Mouse (Mus musculus): ENCODE measurements around the gene Ddx55. TPM values are rescaled to one million over a fixed set of nuclear protein-coding genes. Genes with fewer than 3 reads are reported as not detected.
A peak's percentile ranks its signal among the peaks of the same experiment; 100 is the strongest.

Gene Ddx55
- total and polyA plus RNA-seq, 3 experiments = 5.3 to 7.5 (median 6.2) TPM

DNA sequence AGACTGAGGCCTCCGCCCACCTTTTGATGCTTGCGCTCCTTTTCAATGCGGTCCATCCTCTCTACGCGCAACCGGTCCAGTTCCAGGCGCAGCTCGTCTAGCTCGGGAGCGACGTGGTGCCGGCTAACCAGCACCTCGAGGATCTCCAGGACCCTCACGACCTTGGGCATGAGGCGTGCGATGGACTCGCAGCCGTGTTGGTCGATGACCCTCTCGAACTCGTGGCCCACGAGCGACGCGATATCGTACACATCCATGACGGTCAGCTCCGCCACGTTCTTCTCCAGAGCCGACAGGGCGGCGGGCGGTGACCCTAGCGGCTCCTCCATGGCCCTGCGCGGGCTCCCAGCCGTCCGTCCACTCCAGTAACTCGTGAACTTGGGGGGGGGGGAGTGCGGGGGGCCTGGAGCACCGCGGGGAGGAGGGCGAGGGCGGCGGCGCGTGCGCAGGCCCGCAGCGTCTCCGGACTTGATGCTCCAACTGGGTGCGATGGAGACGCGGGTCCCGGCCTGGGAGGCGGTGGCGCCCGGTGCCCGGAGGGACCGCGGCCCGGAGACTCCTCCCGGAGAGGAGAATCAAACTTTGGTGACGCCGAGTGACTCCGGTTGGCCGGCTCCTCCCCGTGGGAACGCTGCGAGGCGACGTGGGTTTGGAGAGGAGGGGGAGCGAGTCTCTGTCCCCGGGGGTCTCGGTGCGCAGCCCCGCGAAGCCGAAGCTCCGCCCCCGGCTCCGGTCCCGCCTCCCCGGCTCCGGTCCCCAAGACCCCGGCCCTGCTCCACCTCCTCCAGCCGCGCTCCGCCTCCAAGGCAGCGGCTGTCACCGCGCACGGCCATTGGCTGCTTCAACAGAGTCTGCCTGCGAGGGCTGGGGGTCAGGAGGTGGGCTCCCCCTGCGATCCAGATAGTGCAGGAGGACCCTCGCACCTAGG is 21.7 kb upstream of the Ddx55 start, which contains the start of gene Rilpl1:
Rilpl1 (minus strand) TSS at position 737 of the 928 bp plus-strand sequence.
- intact Hi-C loops (cut with DNase I) = no loop called here
- H3K9ac ChIP-seq (ENCODE audit: low read depth, low read length) = peak within 1 kb of the TSS; percentile 92
- peak; percentile 91 to 92 for DNase-seq
- under 1% methylated on average over 93 of the region's 96 CpGs for WGBS
- H3K4me1 ChIP-seq (ENCODE audit: control insufficient read depth, insufficient read depth, low read length) = no peaks in the 10 kb centered on the region; the same call in none of the 2 replicates
- peak within 1 kb of the TSS; percentile 96 for H3K27ac ChIP-seq
- TF ChIP-seq POLR2A (IDR thresholded peaks at IDR 0.05; ENCODE audit: insufficient read depth, low read depth, low read length) (peak; percentile 56), CTCF (IDR thresholded peaks at IDR 0.05) (0 out of 2 replicates have a peak, but pooled peaks have one; percentile 17), EP300 (IDR thresholded peaks at IDR 0.05; ENCODE audit: insufficient read depth, low read depth, low read length) (no peak)
- peaks cover 4% of the 10 kb centered on the region; the same call in 1 of the 2 replicates for H3K36me3 ChIP-seq (ENCODE audit: control insufficient read depth, insufficient read depth, low read length)
- H3K4me3 ChIP-seq = peak within 1 kb of the TSS; percentile 89
- no peaks in the 10 kb centered on the region for H3K27me3 ChIP-seq (ENCODE audit: control insufficient read depth, insufficient read depth, low read length)
- H3K79me2 ChIP-seq (replicated peaks; ENCODE audit: control insufficient read depth, insufficient read depth, low read length) = peaks cover 3% of the 10 kb centered on the region

DNA sequence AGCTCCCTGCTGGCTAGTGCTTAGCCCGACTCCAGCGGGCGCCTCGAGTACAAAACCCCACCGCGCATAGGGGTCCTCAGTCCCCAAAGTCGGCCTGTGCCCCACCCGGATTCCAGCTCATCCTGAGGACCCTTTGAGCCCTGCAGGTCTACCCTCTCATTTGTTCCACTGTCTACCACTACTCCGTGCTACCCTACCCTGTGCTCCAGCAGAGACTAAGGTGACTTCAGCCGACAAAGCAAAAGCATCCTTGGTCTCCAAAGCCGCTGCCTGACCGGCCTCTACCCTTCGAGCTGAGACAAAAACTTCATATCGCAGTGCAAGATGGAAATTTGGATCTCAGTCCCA is 21.1 kb upstream of the Ddx55 start:
- peak overlapping the region; percentile 92 for H3K9ac ChIP-seq (ENCODE audit: low read depth, low read length)
- no peaks in the 10 kb centered on the region; the same call in none of the 2 replicates for H3K4me1 ChIP-seq (ENCODE audit: control insufficient read depth, insufficient read depth, low read length)
- peak overlapping the region; percentile 89 for H3K4me3 ChIP-seq
- H3K36me3 ChIP-seq (ENCODE audit: control insufficient read depth, insufficient read depth, low read length) = peaks cover 4% of the 10 kb centered on the region; the same call in 1 of the 2 replicates
- WGBS = 12% methylated on average over 14 of the region's 14 CpGs
- no peak for DNase-seq
- TF ChIP-seq EP300 (IDR thresholded peaks at IDR 0.05; ENCODE audit: insufficient read depth, low read depth, low read length) (no peak), CTCF (IDR thresholded peaks at IDR 0.05) (no peak), POLR2A (IDR thresholded peaks at IDR 0.05; ENCODE audit: insufficient read depth, low read depth, low read length) (no peak)
- no peaks in the 10 kb centered on the region for H3K79me2 ChIP-seq (replicated peaks; ENCODE audit: control insufficient read depth, insufficient read depth, low read length)
- no peaks in the 10 kb centered on the region for H3K27me3 ChIP-seq (ENCODE audit: control insufficient read depth, insufficient read depth, low read length)
- peak overlapping the region; percentile 96 for H3K27ac ChIP-seq
- intact Hi-C loops (cut with DNase I) = no loop called here

DNA sequence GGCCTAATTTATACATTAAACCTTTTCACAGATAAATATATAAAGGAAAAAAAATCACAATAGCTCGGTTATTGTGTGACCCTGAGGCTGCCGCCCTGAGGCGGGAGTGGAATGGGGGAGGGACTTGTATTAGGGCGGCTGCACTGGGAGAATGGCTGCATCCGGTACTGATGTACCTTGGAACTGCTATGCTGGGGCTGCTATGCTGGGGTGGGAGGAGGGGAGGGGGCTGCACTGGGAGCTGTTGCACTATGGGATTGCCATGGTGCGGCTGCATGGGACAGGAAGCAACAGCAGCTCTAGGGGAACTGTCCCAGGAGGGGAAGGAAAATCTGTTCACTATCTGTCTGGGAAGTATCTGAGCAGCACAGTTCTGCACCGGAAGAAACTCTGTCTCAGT is 20.2 kb upstream of the Ddx55 start:
- 24% methylated on average over 7 of the region's 7 CpGs for WGBS
- Histone ChIP-seq H3K36me3 (ENCODE audit: control insufficient read depth, insufficient read depth, low read length) (no peaks in the 10 kb centered on the region), H3K27me3 (ENCODE audit: control insufficient read depth, insufficient read depth, low read length) (no peaks in the 10 kb centered on the region), H3K9ac (ENCODE audit: low read depth, low read length) (no peak overlapping the region), H3K79me2 (replicated peaks; ENCODE audit: control insufficient read depth, insufficient read depth, low read length) (no peaks in the 10 kb centered on the region), H3K4me1 (ENCODE audit: control insufficient read depth, insufficient read depth, low read length) (peaks cover 2% of the 10 kb centered on the region), H3K27ac (peak overlapping the region; percentile 96), H3K4me3 (no peak overlapping the region)
- intact Hi-C loops (cut with DNase I) = no loop called here
- no peak for TF ChIP-seq POLR2A (IDR thresholded peaks at IDR 0.05; ENCODE audit: insufficient read depth, low read depth, low read length)
- no peak for TF ChIP-seq CTCF (IDR thresholded peaks at IDR 0.05)
- TF ChIP-seq EP300 (IDR thresholded peaks at IDR 0.05; ENCODE audit: insufficient read depth, low read depth, low read length) = no peak
- DNase-seq = no peak

DNA sequence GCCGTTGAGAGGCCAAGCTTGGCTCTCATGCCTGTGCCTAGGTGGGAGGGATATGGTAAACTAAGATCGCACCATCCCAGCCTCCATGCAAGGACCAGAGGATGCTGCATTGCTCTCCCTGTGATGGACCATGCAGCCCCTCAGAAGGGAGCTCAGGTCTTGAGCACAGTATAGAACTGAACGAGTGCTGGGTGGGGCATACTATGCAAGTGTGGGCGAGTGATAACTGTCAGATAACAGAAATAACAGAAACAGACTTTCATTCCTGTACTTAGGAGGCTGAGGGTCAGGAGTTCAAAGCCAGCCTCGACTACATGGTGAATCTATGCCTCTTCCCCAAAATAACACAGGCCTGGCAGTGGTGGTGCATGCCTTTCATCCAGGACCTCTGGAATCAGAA is 17.6 kb upstream of the Ddx55 start:
- intact Hi-C loops (cut with DNase I) = no loop called here
- Histone ChIP-seq H3K9ac (ENCODE audit: low read depth, low read length) (no peak overlapping the region), H3K27me3 (ENCODE audit: control insufficient read depth, insufficient read depth, low read length) (no peaks in the 10 kb centered on the region), H3K36me3 (ENCODE audit: control insufficient read depth, insufficient read depth, low read length) (no peaks in the 10 kb centered on the region), H3K4me1 (ENCODE audit: control insufficient read depth, insufficient read depth, low read length) (peaks cover 2% of the 10 kb centered on the region; the same call in 1 of the 2 replicates), H3K79me2 (replicated peaks; ENCODE audit: control insufficient read depth, insufficient read depth, low read length) (no peaks in the 10 kb centered on the region), H3K27ac (no peak overlapping the region), H3K4me3 (no peak overlapping the region)
- DNase-seq = no peak
- TF ChIP-seq EP300 (IDR thresholded peaks at IDR 0.05; ENCODE audit: insufficient read depth, low read depth, low read length) (no peak), CTCF (IDR thresholded peaks at IDR 0.05) (no peak), POLR2A (IDR thresholded peaks at IDR 0.05; ENCODE audit: insufficient read depth, low read depth, low read length) (no peak)
- 47% methylated on average over 5 of the region's 5 CpGs for WGBS

DNA sequence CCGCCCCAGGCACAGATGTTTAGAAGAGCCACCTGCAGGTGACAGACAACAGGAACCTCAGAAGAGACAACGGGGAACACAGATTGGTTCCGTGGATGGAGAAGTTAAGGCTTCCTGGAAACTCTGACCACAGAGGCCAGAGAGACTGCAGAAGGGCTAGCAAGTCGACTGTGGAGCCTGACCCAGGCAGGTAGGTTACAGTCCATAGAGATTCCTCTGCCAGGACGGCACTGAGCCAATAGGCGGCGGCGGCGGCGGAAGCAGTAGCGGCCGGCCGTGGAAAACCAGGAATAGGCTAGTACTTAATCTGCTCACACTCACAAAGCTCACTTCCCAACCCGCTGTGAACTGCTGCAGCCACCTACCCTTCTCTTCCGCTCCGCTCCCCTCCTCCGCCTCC is 15.9 kb upstream of the Ddx55 start:
- 2% methylated on average over 17 of the region's 17 CpGs for WGBS
- Histone ChIP-seq H3K27me3 (ENCODE audit: control insufficient read depth, insufficient read depth, low read length) (no peaks in the 10 kb centered on the region), H3K4me3 (peak overlapping the region; percentile 24; the same call in 1 of the 2 replicates), H3K27ac (peak overlapping the region; percentile 69), H3K79me2 (replicated peaks; ENCODE audit: control insufficient read depth, insufficient read depth, low read length) (no peaks in the 10 kb centered on the region), H3K9ac (ENCODE audit: low read depth, low read length) (peak overlapping the region; percentile 49; the same call in 1 of the 2 replicates), H3K36me3 (ENCODE audit: control insufficient read depth, insufficient read depth, low read length) (peaks cover under 1% of the 10 kb centered on the region; the same call in 1 of the 2 replicates), H3K4me1 (ENCODE audit: control insufficient read depth, insufficient read depth, low read length) (peaks cover 3% of the 10 kb centered on the region)
- TF ChIP-seq EP300 (IDR thresholded peaks at IDR 0.05; ENCODE audit: insufficient read depth, low read depth, low read length) = no peak
- peak; percentile 49; the same call in 1 of the 2 replicates for TF ChIP-seq POLR2A (IDR thresholded peaks at IDR 0.05; ENCODE audit: insufficient read depth, low read depth, low read length)
- TF ChIP-seq CTCF (IDR thresholded peaks at IDR 0.05) = peak; percentile 50
- peak; percentile 78 to 79 for DNase-seq
- intact Hi-C loops (cut with DNase I) = no loop called here

Data from heart, adult 2 months (tissue).